Mouse (Mus musculus) G1E (cell line): ENCODE results near the gene Bend3. TPM values are rescaled to one million over a fixed set of nuclear protein-coding genes. Genes with fewer than 3 reads are reported as not detected.

Experiments used
- ATAC-seq: 2 replicates; pipeline ENCODE4 v1.8.0; 2016; ENCODE audit warnings: mild to moderate bottlenecking; ENCODE audit not compliant: insufficient number of reproducible peaks, poor library complexity, low FRiP score, severe bottlenecking; ENCODE audit errors: extremely low read depth
- DNase-seq: peaks from one replicate; pipeline ENCODE4 v3.0.0; 2012; ENCODE audit warnings: low spot score
- H3K27me3 ChIP-seq: 2 replicates; pipeline ENCODE4 v1.6.1; 2012; ENCODE audit warnings: mild to moderate bottlenecking, low read length, inconsistent platforms; ENCODE audit not compliant: insufficient read depth
- H3K36me3 ChIP-seq: replicated peaks from 2 replicates; pipeline ENCODE3; 2012; ENCODE audit warnings: mild to moderate bottlenecking, inconsistent platforms
- H3K4me1 ChIP-seq: 2 replicates; pipeline ENCODE4 v1.6.1; 2012; ENCODE audit warnings: low read depth, low read length, inconsistent platforms, mixed read lengths; ENCODE audit not compliant: insufficient read depth
- H3K4me3 ChIP-seq: 2 replicates; pipeline ENCODE4 v1.5.1; 2012; ENCODE audit warnings: low read depth, mild to moderate bottlenecking, inconsistent platforms, low read length, moderate library complexity, mixed read lengths
- H3K9me3 ChIP-seq: replicated peaks from 2 replicates; pipeline ENCODE4 v1.6.1; 2012; ENCODE audit warnings: inconsistent platforms
- CTCF ChIP-seq: IDR thresholded peaks from 2 replicates; pipeline ENCODE4 v1.5.1; 2012; ENCODE audit warnings: low read depth, low read length, inconsistent platforms, mixed read lengths
- GATA1 ChIP-seq: IDR thresholded peaks from 2 replicates; pipeline ENCODE4 v1.6.1; 2012; ENCODE audit warnings: borderline replicate concordance, low read length, inconsistent platforms, mixed read lengths
- GATA2 ChIP-seq: IDR thresholded peaks from 2 replicates; pipeline ENCODE4 v1.6.1; 2012; ENCODE audit warnings: low read depth, low read length, inconsistent platforms, borderline replicate concordance
- POLR2AphosphoS5 ChIP-seq: IDR thresholded peaks from 2 replicates; pipeline ENCODE4 v1.6.1; 2012; ENCODE audit warnings: low read depth, low read length, inconsistent platforms; ENCODE audit not compliant: insufficient replicate concordance
- TAL1 ChIP-seq: conservative IDR thresholded peaks from 2 replicates; pipeline ENCODE4 v1.6.1; 2012; ENCODE audit warnings: low read depth, low read length, inconsistent platforms, mixed read lengths
- polyA plus RNA-seq: library from polyadenylated mRNA; stranded (reverse); fragments of >175 nt; gene quantifications from 2 replicates; pipeline ENCODE4 v1.2.3, GENCODE M21; 2012
- total RNA-seq, 2 experiments: library from RNA; stranded (forward) in 1 of 2; stranded (reverse) in 1 of 2; fragments of 200-1000 nt in 1 of 2; fragments of >200 nt in 1 of 2; fragmentation: Nextera tagmentation in 1 of 2; gene quantifications; 2 replicates each; pipeline ENCODE4 v1.2.3; 2014 to 2017

Bend3 gene
- total and polyA plus RNA-seq, 3 experiments = 4.8 to 13.8 (median 7.2) TPM

- no peaks in the 10 kb centered on the region for H3K27me3 ChIP-seq
- no peak overlapping the region for H3K4me3 ChIP-seq
- ATAC-seq = no peak
- H3K4me1 ChIP-seq = peaks cover 14% of the 10 kb centered on the region
- DNase-seq = no peak
- H3K36me3 ChIP-seq = peaks cover 48% of the 10 kb centered on the region
- H3K9me3 ChIP-seq = no peaks in the 10 kb centered on the region
- no peak for TF ChIP-seq POLR2AphosphoS5
- no peak for TF ChIP-seq CTCF
- TF ChIP-seq GATA2 = no peak
- TF ChIP-seq GATA1 = no peak
- no peak for TF ChIP-seq TAL1
Measured at GRCm38 (mm10) chr10:43490846-43491245, 12.2 kb downstream of the Bend3 start.

GRCm38 (mm10) chr10:43502599-43502998 lies 24.0 kb downstream of the Bend3 start:
- Histone ChIP-seq H3K36me3 (peaks cover 73% of the 10 kb centered on the region), H3K9me3 (no peaks in the 10 kb centered on the region), H3K27me3 (no peaks in the 10 kb centered on the region), H3K4me1 (no peaks in the 10 kb centered on the region), H3K4me3 (no peak overlapping the region)
- DNase-seq (no peak), ATAC-seq (no peak)
- no peak for TF ChIP-seq GATA1
- TF ChIP-seq TAL1 = no peak
- no peak for TF ChIP-seq CTCF
- no peak for TF ChIP-seq POLR2AphosphoS5
- TF ChIP-seq GATA2 = no peak

- H3K4me1 ChIP-seq = no peaks in the 10 kb centered on the region
- H3K36me3 ChIP-seq = peaks cover 67% of the 10 kb centered on the region
- DNase-seq (no peak), ATAC-seq (no peak)
- H3K4me3 ChIP-seq = no peak overlapping the region
- H3K9me3 ChIP-seq = no peaks in the 10 kb centered on the region
- TF ChIP-seq GATA2 = no peak
- H3K27me3 ChIP-seq = no peaks in the 10 kb centered on the region
Measured at GRCm38 (mm10) chr10:43504291-43504690, 25.7 kb downstream of the Bend3 start.

DNA sequence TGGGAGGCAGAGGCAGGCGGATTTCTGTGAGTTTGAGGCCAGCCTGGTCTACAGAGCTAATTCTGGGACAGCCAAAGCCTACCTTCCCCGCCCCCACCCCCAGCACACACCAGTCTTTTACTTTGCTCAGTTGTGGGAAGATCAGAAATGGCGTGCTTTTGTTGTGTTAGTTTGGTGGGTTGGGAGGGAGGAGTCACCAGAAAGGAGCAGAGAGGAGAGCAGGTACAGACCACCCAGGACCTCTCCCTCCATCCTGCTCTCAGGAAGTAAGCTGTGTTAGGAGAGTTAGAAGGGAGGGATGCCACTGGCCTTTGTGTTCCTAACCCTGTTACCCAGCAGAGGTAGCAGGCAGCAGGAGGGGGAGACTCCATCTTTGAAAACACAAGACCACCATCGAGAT lies 28.4 kb downstream of the Bend3 start:
- Histone ChIP-seq H3K36me3 (peaks cover 74% of the 10 kb centered on the region), H3K4me3 (no peak overlapping the region), H3K27me3 (no peaks in the 10 kb centered on the region), H3K4me1 (no peaks in the 10 kb centered on the region), H3K9me3 (no peaks in the 10 kb centered on the region)
- DNase-seq = no peak
- TF ChIP-seq POLR2AphosphoS5 = no peak
- no peak for TF ChIP-seq CTCF
- no peak for TF ChIP-seq TAL1
- no peak for TF ChIP-seq GATA1
- no peak for TF ChIP-seq GATA2
- no peak for ATAC-seq

DNA sequence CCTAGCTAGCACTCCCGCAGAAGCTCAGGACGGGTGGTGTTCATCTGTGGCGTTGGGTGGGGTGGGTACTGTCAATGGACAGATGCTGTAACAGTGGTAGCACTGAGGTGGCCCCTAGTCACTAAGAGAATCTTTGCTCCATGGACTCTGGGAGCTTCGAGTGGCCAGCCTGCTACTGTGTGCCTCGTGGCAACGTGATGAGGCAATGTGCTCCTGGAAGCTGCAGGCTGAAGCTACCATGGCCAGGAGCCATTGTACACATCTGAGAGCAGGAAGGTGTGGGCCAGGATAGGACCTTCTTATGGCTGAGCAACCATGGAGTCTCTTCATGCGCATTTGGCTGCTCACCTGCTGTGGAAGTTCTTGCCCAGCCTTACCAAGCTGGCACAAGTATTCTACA lies 30.6 kb downstream of the Bend3 start:
- no peak for DNase-seq
- TF ChIP-seq CTCF (no peak), TAL1 (no peak), GATA2 (no peak), GATA1 (no peak), POLR2AphosphoS5 (no peak)
- Histone ChIP-seq H3K27me3 (no peaks in the 10 kb centered on the region), H3K36me3 (peaks cover 78% of the 10 kb centered on the region), H3K4me3 (no peak overlapping the region), H3K4me1 (no peaks in the 10 kb centered on the region), H3K9me3 (no peaks in the 10 kb centered on the region)
- ATAC-seq = no peak

GRCm38 (mm10) chr10:43512976-43513375 lies 34.3 kb downstream of the Bend3 start:
- TF ChIP-seq GATA1 (no peak), CTCF (no peak), TAL1 (no peak), POLR2AphosphoS5 (no peak), GATA2 (no peak)
- Histone ChIP-seq H3K36me3 (peaks cover 66% of the 10 kb centered on the region), H3K4me1 (no peaks in the 10 kb centered on the region), H3K4me3 (no peak overlapping the region), H3K9me3 (no peaks in the 10 kb centered on the region), H3K27me3 (no peaks in the 10 kb centered on the region)
- no peak for DNase-seq
- ATAC-seq = no peak
